Mouse (Mus musculus): Measurements from ENCODE around the gene Nbea. TPM values are rescaled to one million over a fixed set of nuclear protein-coding genes. Genes with fewer than 3 reads are reported as not detected.

Nbea gene
- polyA plus RNA-seq, 1 experiment from 2014 or later, result 8.9 TPM

- H3K9ac ChIP-seq, result no peak overlapping the region
- no peaks in the 10 kb centered on the region for H3K4me1 ChIP-seq
- no peak for ATAC-seq (ENCODE audit: insufficient read depth, low FRiP score, low read depth)
- no peaks in the 10 kb centered on the region; the same call in 1 of the 2 replicates for H3K9me3 ChIP-seq
- H3K27ac ChIP-seq, result no peak overlapping the region
- no peak overlapping the region for H3K4me3 ChIP-seq (replicated peaks)
- no peaks in the 10 kb centered on the region for H3K27me3 ChIP-seq (replicated peaks)
- no peaks in the 10 kb centered on the region for H3K36me3 ChIP-seq
- no peak overlapping the region for H3K4me2 ChIP-seq
Observed at GRCm38 (mm10) chr3:56116647-56117046, 66.9 kb downstream of the Nbea start.

DNA sequence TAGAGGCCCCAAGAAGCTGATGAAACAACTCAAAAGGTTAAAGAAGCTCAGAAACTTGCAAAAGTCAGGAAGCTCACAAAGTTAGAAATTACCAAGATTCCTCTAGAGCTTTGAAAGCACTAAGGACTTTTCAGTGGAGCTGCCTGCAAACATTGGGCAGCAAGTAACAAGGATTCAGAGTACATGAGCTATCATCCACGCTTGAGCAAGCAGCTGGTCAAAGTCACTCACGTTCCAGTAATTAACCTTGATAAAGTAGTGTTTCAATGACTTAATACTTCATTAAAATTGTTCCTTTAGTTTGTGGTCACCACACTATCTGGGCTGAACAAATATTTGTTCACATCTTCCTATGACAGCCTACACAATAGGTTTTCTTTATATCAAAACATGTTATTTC lies 75.4 kb downstream of the Nbea start:
- no peak; the same call in 1 of the 2 replicates for ATAC-seq (ENCODE audit: insufficient read depth, low FRiP score, low read depth)
- no peak overlapping the region for H3K4me3 ChIP-seq (replicated peaks)
- no peak overlapping the region for H3K27ac ChIP-seq
- H3K36me3 ChIP-seq, result no peaks in the 10 kb centered on the region
- H3K4me2 ChIP-seq, result no peak overlapping the region
- no peaks in the 10 kb centered on the region for H3K27me3 ChIP-seq (replicated peaks)
- no peaks in the 10 kb centered on the region for H3K9me3 ChIP-seq
- no peak overlapping the region for H3K9ac ChIP-seq
- no peaks in the 10 kb centered on the region for H3K4me1 ChIP-seq
- WGBS, result 62% methylated on average over 2 of the region's 2 CpGs

DNA sequence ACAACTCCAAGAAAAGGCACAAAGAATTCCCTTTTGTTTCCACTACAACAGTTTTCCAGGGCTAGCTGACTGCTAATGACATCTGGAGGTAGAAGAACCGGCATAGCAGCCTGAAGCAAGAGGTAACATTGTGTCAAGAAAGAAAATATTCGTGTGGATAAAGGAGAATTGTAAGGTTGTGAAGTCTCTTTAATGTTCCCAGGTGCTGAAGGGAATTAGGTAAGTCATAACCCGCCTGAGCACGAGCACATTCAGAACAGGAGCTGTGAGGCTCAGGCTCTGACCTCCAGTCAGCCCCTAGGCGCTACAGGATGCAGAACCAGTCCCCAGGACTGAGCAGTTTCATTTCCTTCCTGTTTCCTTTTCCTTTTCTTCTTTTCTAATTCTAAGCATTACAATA lies 86.4 kb downstream of the Nbea start:
- H3K4me3 ChIP-seq (replicated peaks), result no peak overlapping the region
- H3K27ac ChIP-seq, result peak overlapping the region; percentile 37; the same call in 1 of the 2 replicates
- H3K9ac ChIP-seq, result no peak overlapping the region
- no peaks in the 10 kb centered on the region for H3K4me1 ChIP-seq
- ATAC-seq (ENCODE audit: insufficient read depth, low FRiP score, low read depth), result peak; percentile 31; the same call in 1 of the 2 replicates
- H3K9me3 ChIP-seq, result no peaks in the 10 kb centered on the region
- 43% methylated on average over 5 of the region's 5 CpGs for WGBS
- no peaks in the 10 kb centered on the region for H3K36me3 ChIP-seq
- H3K27me3 ChIP-seq (replicated peaks), result no peaks in the 10 kb centered on the region
- no peak overlapping the region for H3K4me2 ChIP-seq

DNA sequence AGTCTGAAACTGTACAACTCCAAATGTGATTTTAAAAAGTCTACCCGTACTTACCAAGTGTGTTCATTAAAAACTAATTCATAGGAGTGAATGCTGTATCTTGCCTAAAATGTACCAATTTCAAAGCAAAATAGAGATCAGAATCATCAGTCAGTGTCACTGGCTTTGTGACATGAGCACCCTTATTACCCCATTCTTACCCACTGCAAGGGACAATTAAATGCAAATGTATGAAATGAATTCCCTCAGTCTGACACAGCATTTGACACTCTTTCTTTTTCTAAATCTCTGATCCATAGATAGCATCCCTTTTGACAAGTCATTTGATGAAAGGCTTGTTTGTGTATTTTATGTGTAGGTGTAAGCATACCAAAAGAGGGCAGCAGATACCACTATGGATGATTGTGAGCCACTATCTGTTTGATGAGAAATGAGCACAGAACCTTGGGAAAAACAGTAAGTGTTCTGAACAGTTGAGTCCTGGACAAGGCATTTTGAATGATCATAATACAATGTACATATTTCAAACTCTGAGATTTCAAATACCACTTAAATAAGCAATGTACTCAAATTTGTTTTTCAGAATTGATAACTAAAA lies 104.4 kb downstream of the Nbea start:
- WGBS, result 93% methylated on average over 1 of the region's 1 CpGs
- H3K27ac ChIP-seq, result no peak overlapping the region
- no peak overlapping the region for H3K9ac ChIP-seq
- no peaks in the 10 kb centered on the region for H3K9me3 ChIP-seq
- H3K4me1 ChIP-seq, result no peaks in the 10 kb centered on the region
- no peak for ATAC-seq (ENCODE audit: insufficient read depth, low FRiP score, low read depth)
- no peak overlapping the region for H3K4me3 ChIP-seq (replicated peaks)
- no peak overlapping the region for H3K4me2 ChIP-seq
- H3K27me3 ChIP-seq (replicated peaks), result no peaks in the 10 kb centered on the region
- no peaks in the 10 kb centered on the region for H3K36me3 ChIP-seq

DNA sequence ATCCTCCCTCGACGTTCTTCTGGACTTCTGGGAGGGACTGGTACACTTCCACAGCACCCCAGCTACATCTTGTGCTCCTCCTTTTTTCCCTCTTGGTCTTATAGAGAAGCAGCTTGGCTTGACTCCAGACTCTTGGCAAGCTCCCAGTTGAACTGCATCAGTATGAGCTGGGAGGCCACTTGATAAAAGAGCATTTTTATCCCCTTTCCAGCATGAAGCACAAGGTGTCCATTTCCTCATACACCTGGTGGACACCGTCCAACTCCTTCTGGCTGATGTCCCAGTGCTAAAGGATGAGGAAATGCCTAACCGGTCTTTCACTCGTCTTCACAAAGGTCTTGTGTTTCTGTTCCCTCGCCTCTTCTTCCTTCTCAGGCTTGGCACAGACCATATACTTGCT lies 115.7 kb downstream of the Nbea start:
- no peaks in the 10 kb centered on the region for H3K9me3 ChIP-seq

DNA sequence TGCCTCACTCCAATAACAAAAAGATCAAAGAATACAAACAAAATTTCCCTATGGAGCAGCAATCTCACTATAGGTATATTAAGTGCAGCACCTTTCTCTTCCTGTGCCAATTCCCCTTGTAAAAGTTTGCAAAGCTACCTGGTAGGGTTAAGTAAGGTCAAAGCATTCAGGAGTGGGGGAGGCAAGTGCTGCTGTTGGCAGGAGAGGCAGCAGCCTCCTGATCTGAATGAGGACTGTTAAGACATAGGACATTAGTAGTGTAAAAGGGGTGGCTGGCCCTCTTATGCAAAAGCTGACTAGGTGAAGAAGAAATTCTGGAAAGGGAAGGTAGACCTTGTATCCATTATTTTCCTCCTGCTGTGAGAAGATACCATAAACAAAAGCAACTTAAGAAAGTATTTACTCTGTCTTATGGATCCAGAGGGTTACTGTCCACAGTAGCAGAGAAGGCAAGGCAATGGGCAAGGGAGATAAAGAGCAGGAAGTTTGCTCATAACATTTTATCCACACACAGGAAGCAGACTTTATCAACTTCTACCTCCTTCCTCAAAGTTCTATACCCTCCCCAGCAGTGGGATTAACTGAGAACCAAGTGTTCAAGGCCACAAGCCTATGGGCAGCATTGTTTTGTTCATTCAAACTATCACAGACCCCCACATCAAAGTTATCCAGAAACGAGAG lies 117.0 kb downstream of the Nbea start:
- 78% methylated on average over 1 of the region's 1 CpGs for WGBS
- Histone ChIP-seq H3K4me3 (replicated peaks) (no peak overlapping the region), H3K4me2 (no peak overlapping the region), H3K27me3 (replicated peaks) (no peaks in the 10 kb centered on the region), H3K4me1 (peaks cover 4% of the 10 kb centered on the region; the same call in 1 of the 2 replicates), H3K27ac (no peak overlapping the region), H3K9me3 (no peaks in the 10 kb centered on the region), H3K36me3 (no peaks in the 10 kb centered on the region), H3K9ac (no peak overlapping the region)
- ATAC-seq (ENCODE audit: insufficient read depth, low FRiP score, low read depth), result no peak

More for the DNA sequence above, 115.7 kb downstream of the Nbea start:
- Histone ChIP-seq H3K36me3 (no peaks in the 10 kb centered on the region), H3K4me1 (peaks cover 4% of the 10 kb centered on the region; the same call in 1 of the 2 replicates), H3K4me2 (no peak overlapping the region), H3K9ac (no peak overlapping the region), H3K27ac (peak overlapping the region; percentile 40; the same call in 1 of the 2 replicates), H3K4me3 (replicated peaks) (no peak overlapping the region), H3K27me3 (replicated peaks) (no peaks in the 10 kb centered on the region)
- WGBS, result 64% methylated on average over 6 of the region's 6 CpGs
- ATAC-seq (ENCODE audit: insufficient read depth, low FRiP score, low read depth), result no peak

- Histone ChIP-seq H3K27ac (no peak overlapping the region), H3K4me3 (replicated peaks) (no peak overlapping the region), H3K27me3 (replicated peaks) (no peaks in the 10 kb centered on the region), H3K9ac (no peak overlapping the region), H3K4me2 (no peak overlapping the region), H3K9me3 (no peaks in the 10 kb centered on the region), H3K36me3 (no peaks in the 10 kb centered on the region), H3K4me1 (peaks cover 4% of the 10 kb centered on the region; the same call in 1 of the 2 replicates)
- WGBS, result 65% methylated on average over 4 of the region's 4 CpGs
- no peak for ATAC-seq (ENCODE audit: insufficient read depth, low FRiP score, low read depth)
Observed at GRCm38 (mm10) chr3:56065234-56065633, 118.3 kb downstream of the Nbea start.

DNA sequence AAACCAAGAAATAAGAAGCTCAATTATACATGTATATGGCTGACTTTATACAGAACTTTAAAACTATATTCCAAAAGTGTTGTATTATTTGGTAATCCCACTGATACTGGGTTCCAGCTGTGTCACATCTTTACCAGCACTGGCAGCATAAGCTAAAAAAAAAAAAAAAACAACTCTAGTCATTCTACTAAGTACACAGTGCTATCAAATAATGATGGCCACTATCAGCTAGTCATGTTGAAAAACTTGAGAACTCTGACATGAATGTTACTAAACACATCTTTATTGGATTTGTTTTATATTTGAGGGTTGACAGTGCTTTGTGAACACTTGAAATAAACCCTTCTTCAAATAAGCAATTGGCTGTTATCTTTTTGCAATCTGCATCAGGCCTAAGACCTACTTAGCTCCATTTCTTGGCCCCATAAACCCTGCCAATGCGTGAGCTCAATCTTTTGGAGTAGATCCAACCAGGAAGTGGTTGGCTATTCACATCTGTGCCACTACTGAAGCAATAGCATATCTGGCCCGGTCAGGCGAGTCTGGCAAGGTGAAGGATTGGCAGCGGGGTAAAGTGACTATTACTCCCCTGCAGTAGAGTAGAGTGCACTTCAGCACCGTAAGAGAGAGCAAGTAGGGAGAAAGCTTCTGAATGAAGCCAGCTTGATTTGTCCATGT lies 137.7 kb downstream of the Nbea start:
- no peaks in the 10 kb centered on the region for H3K9me3 ChIP-seq
- ATAC-seq (ENCODE audit: insufficient read depth, low FRiP score, low read depth), result no peak
- no peaks in the 10 kb centered on the region for H3K4me1 ChIP-seq
- H3K36me3 ChIP-seq, result no peaks in the 10 kb centered on the region
- no peak overlapping the region for H3K4me2 ChIP-seq
- H3K27ac ChIP-seq, result no peak overlapping the region
- no peak overlapping the region for H3K9ac ChIP-seq
- WGBS, result 78% methylated on average over 5 of the region's 5 CpGs
- H3K4me3 ChIP-seq (replicated peaks), result no peak overlapping the region
- H3K27me3 ChIP-seq (replicated peaks), result no peaks in the 10 kb centered on the region

DNA sequence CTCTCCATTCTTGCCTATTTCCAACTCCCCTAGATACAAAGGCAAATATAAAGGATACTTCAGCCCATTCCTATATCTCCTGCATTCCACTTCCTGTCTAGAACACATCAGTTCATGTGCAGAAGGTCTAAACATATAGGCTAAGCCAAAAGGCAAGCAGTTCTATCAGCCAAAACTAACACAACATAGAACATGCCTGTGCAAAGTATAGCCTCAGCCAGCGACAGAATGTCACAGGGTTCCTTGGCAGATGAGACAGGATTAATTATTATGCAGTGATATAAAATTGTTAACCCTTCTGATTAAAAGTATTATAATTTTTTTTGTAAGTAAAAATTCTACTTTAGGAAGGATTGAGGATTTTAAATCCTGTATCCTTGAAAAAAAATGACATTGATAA lies 140.4 kb downstream of the Nbea start:
- no peak for ATAC-seq (ENCODE audit: insufficient read depth, low FRiP score, low read depth)
- Histone ChIP-seq H3K36me3 (no peaks in the 10 kb centered on the region), H3K27ac (no peak overlapping the region), H3K9me3 (no peaks in the 10 kb centered on the region), H3K4me2 (no peak overlapping the region), H3K27me3 (replicated peaks) (no peaks in the 10 kb centered on the region), H3K4me3 (replicated peaks) (no peak overlapping the region), H3K9ac (no peak overlapping the region), H3K4me1 (no peaks in the 10 kb centered on the region)
- WGBS, result 83% methylated on average over 1 of the region's 1 CpGs

DNA sequence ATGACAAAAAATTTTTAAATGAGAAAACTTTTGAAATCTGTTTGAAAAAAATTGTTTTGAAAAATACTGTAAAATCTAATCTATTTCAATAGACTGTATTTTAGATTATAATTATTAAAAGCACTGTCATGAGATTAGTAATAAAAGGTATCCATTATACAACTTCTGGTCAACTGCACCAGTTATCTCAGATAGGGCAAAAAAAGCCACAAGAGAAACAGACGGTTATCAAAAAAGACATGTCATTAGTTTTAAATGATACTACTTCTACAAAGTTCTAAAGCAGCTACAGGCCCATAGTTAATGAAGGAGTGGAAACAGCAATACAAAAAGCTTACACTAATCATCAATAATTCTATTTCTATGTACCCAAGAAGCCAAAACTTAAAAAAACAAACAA lies 144.0 kb downstream of the Nbea start:
- Histone ChIP-seq H3K9me3 (no peaks in the 10 kb centered on the region), H3K27me3 (replicated peaks) (no peaks in the 10 kb centered on the region), H3K4me2 (no peak overlapping the region), H3K27ac (no peak overlapping the region), H3K9ac (no peak overlapping the region), H3K4me3 (replicated peaks) (no peak overlapping the region), H3K36me3 (no peaks in the 10 kb centered on the region), H3K4me1 (no peaks in the 10 kb centered on the region)
- ATAC-seq (ENCODE audit: insufficient read depth, low FRiP score, low read depth), result no peak
- WGBS, result 82% methylated on average over 1 of the region's 1 CpGs

DNA sequence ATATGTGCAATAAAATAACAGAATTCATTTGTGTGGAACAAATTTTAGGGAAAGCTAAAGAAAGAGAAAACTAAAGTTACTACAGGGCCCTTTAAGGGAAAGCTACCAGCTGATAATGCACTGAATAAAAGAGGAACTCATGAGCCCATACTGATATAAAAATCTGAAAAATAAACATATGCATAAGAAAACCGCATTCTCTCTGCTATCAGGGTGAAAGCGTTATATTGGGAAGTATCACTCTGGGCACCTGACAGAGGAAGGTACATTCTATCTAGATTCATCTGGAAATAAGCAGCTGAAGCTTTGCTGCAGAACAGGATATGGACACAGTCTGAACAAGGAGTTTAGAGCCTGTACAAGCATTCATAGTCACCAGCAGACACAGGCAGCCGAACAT lies 148.9 kb downstream of the Nbea start:
- H3K4me1 ChIP-seq, result no peaks in the 10 kb centered on the region
- no peak overlapping the region for H3K9ac ChIP-seq
- H3K27me3 ChIP-seq (replicated peaks), result no peaks in the 10 kb centered on the region
- 62% methylated on average over 3 of the region's 3 CpGs for WGBS
- H3K9me3 ChIP-seq, result no peaks in the 10 kb centered on the region
- no peak for ATAC-seq (ENCODE audit: insufficient read depth, low FRiP score, low read depth)
- H3K4me3 ChIP-seq (replicated peaks), result no peak overlapping the region
- no peaks in the 10 kb centered on the region for H3K36me3 ChIP-seq
- H3K4me2 ChIP-seq, result no peak overlapping the region
- H3K27ac ChIP-seq, result no peak overlapping the region

- no peak for ATAC-seq (ENCODE audit: insufficient read depth, low FRiP score, low read depth)
- no peak overlapping the region for H3K9ac ChIP-seq
- 86% methylated on average over 3 of the region's 3 CpGs for WGBS
- no peaks in the 10 kb centered on the region for H3K4me1 ChIP-seq
- H3K9me3 ChIP-seq, result no peaks in the 10 kb centered on the region
- H3K4me2 ChIP-seq, result no peak overlapping the region
- no peaks in the 10 kb centered on the region for H3K27me3 ChIP-seq (replicated peaks)
- no peak overlapping the region for H3K27ac ChIP-seq
- H3K4me3 ChIP-seq (replicated peaks), result no peak overlapping the region
- no peaks in the 10 kb centered on the region for H3K36me3 ChIP-seq
Observed at GRCm38 (mm10) chr3:56018494-56018893, 165.0 kb downstream of the Nbea start.

Data from stomach, embryonic 15.5 days (tissue).